Mouse (Mus musculus) common myeloid progenitor, adult 5-6 weeks (primary cell): Measurements from ENCODE around the gene Irf2bp2. TPM values are rescaled to one million over a fixed set of nuclear protein-coding genes. Genes with fewer than 3 reads are reported as not detected.
"Not testable (repeated sequence)": the region's sequence is repeated elsewhere in the genome, so short reads cannot be mapped to it uniquely, and the experiment has no call there.

Experiments used
- ATAC-seq: replicated peaks from 2 replicates; pipeline ENCODE4 v1.8.0; 2016; ENCODE audit warnings: low read depth, mild to moderate bottlenecking, moderate TSS enrichment, inconsistent platforms; ENCODE audit not compliant: poor library complexity, severe bottlenecking
- total RNA-seq: library from RNA; stranded (forward); fragments of 200-1000, 187-1606 nt; gene quantifications from 2 replicates; pipeline ENCODE4 v1.2.3, GENCODE M21; 2017

The Irf2bp2 gene
- total RNA-seq, 1 experiment from 2014 or later: 85.4 TPM

- ATAC-seq: no peak
Observed at GRCm38 (mm10) chr8:126603241-126603947, 9.6 kb upstream of the Irf2bp2 start.

GRCm38 (mm10) chr8:126602641-126603040 lies 8.9 kb upstream of the Irf2bp2 start:
- ATAC-seq: no peak

- no peak for ATAC-seq
Observed at GRCm38 (mm10) chr8:126601325-126601724, 7.5 kb upstream of the Irf2bp2 start.

- no peak for ATAC-seq
Observed at GRCm38 (mm10) chr8:126600816-126601243, 7.0 kb upstream of the Irf2bp2 start.

GRCm38 (mm10) chr8:126600388-126600787 lies 6.6 kb upstream of the Irf2bp2 start:
- ATAC-seq: not testable (repeated sequence)

GRCm38 (mm10) chr8:126599297-126599696 lies 5.5 kb upstream of the Irf2bp2 start:
- ATAC-seq: no peak

- ATAC-seq: peak; percentile 37
Observed at GRCm38 (mm10) chr8:126598218-126598617, 4.4 kb upstream of the Irf2bp2 start.

GRCm38 (mm10) chr8:126596721-126597120 lies 2.9 kb upstream of the Irf2bp2 start:
- no peak for ATAC-seq

- ATAC-seq: peak; percentile 29
Observed at GRCm38 (mm10) chr8:126596097-126596634, 2.4 kb upstream of the Irf2bp2 start.

GRCm38 (mm10) chr8:126595204-126596061 lies 1.6 kb upstream of the Irf2bp2 start:
- ATAC-seq: no peak

GRCm38 (mm10) chr8:126594481-126595000 lies 755 bp upstream of the Irf2bp2 start:
- ATAC-seq: peak; percentile 50

- ATAC-seq: no peak
Observed at GRCm38 (mm10) chr8:126592771-126593571, 815 bp downstream of the Irf2bp2 start.

- ATAC-seq: no peak
Observed at GRCm38 (mm10) chr8:126592381-126592770, 1.4 kb downstream of the Irf2bp2 start.

- no peak for ATAC-seq
Observed at GRCm38 (mm10) chr8:126591821-126592268, 1.9 kb downstream of the Irf2bp2 start.

- no peak for ATAC-seq
Observed at GRCm38 (mm10) chr8:126591141-126591820, 2.5 kb downstream of the Irf2bp2 start.

- no peak for ATAC-seq
Observed at GRCm38 (mm10) chr8:126590599-126590998, 3.2 kb downstream of the Irf2bp2 start.

GRCm38 (mm10) chr8:126590024-126590529 lies 3.7 kb downstream of the Irf2bp2 start:
- no peak for ATAC-seq

GRCm38 (mm10) chr8:126589507-126590023 lies 4.2 kb downstream of the Irf2bp2 start:
- ATAC-seq: no peak
